Mouse (Mus musculus) spleen, adult 10 weeks (tissue): ENCODE results near the gene Gnai1. TPM values are rescaled to one million over a fixed set of nuclear protein-coding genes. Genes with fewer than 3 reads are reported as not detected.

Experiments used
- polyA plus RNA-seq: library from polyadenylated mRNA; stranded (reverse); fragments of 350-450 nt; fragmentation: Illumina TruSeq; extraction: RNeasy Lipid Tissue Mini Kit (QIAGEN cat#74804); gene quantifications from one replicate; pipeline ENCODE4 v1.2.3, GENCODE M21; 2015; ENCODE audit warnings: low replicate concordance; ENCODE audit not compliant: insufficient read depth

Gene Gnai1
- polyA plus RNA-seq: 1.9 TPM

DNA sequence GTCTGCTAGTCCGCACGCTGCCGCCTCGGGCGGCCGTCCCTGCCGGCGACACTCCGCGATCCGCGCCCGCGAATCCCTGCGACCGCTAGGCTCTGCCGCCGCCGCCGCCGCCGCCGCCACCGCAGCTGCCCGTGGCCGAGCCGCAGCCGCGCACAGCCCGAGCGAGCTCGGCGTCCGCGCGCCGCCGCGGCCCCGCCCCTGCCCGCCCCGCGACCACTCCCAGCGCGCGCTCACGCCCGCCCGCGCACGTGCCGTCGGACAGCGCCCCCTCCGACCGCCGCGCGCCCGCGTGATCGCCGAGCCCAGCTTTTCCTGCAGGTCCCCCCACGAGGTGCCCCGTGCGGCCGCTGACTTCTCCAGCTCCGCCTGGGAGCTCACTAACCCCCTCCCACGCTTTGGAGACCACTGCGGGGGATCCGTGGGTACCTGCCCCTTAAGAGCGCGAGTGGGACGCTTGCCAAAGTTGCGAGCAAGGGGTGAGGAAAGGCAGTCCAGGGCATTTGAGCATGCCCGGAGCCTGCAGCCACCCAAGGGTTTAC lies at the start of gene Gnai1:
Gene Gnai1 (minus strand): TSS at position 75 of the 539 bp plus-strand sequence.

